Mouse (Mus musculus): ENCODE results near the gene Mfrp. TPM values are rescaled to one million over a fixed set of nuclear protein-coding genes. Genes with fewer than 3 reads are reported as not detected.

Mfrp gene
- total RNA-seq, 2 experiments from 2014 or later, result not detected

Other genes with a start within 250 kb of the Mfrp start
- gene Thy1, start 58.3 kb upstream of the Mfrp start, total RNA-seq (2021), result 10 to 100 TPM; 31.3 to 32.3 TPM
- 100 to 1,000 TPM; 102 to 150 TPM for gene Usp2, start 34.7 kb upstream of the Mfrp start, total RNA-seq (2021)
- gene C1qtnf5, start 5.5 kb downstream of the Mfrp start, total RNA-seq (2021), result 10 to 100 TPM; 15.5 to 21.3 TPM
- under 1 TPM; 0.10 to 0.12 TPM for gene Gm49380, start 11.8 kb downstream of the Mfrp start, total RNA-seq (2021)
- gene Rnf26, start 11.8 kb downstream of the Mfrp start, total RNA-seq (2021), result 10 to 100 TPM; 18.1 TPM
- 100 to 1,000 TPM; 147 to 156 TPM for gene Mcam, start 32.7 kb downstream of the Mfrp start, total RNA-seq (2021)
- gene Cbl, start 132.3 kb downstream of the Mfrp start, total RNA-seq (2021), result 10 to 100 TPM; 30.9 to 31.3 TPM
- not detected for gene Ccdc153, start 138.9 kb downstream of the Mfrp start, total RNA-seq (2021)
- gene Pdzd3, start 149.7 kb downstream of the Mfrp start, total RNA-seq (2021), result 1 to 10 TPM; 2.3 to 3.3 TPM
- 10 to 100 TPM; 14.9 to 18.3 TPM for gene Nlrx1, start 166.9 kb downstream of the Mfrp start, total RNA-seq (2021)
- gene Abcg4, start 186.9 kb downstream of the Mfrp start, total RNA-seq (2021), result 1 to 10 TPM; 1.0 to 1.5 TPM
- 10 to 100 TPM; 10.0 to 11.1 TPM for gene Hinfp, start 203.9 kb downstream of the Mfrp start, total RNA-seq (2021)
- gene C2cd2l, start 218.6 kb downstream of the Mfrp start, total RNA-seq (2021), result 10 to 100 TPM; 14.2 to 17.6 TPM
- 10 to 100 TPM; 21.1 to 25.2 TPM for gene Dpagt1, start 224.3 kb downstream of the Mfrp start, total RNA-seq (2021)
- gene H2afx, start 233.0 kb downstream of the Mfrp start, total RNA-seq (2021), result 10 to 100 TPM; 54.1 to 57.9 TPM
- gene Hmbs, start 242.5 kb downstream of the Mfrp start, total RNA-seq (2021), result 10 to 100 TPM; 54.2 to 55.2 TPM